Mouse (Mus musculus): ENCODE data around the gene Ipo11. TPM values are rescaled to one million over a fixed set of nuclear protein-coding genes. Genes with fewer than 3 reads are reported as not detected.

Gene Ipo11
- polyA plus RNA-seq (2014; fragmentation: Nextera tagmentation; extraction: Ambion mirVana) = 57.7 and 59.9 TPM in 2 replicates

- peak; percentile 96 for ATAC-seq (replicated peaks; ENCODE audit: low FRiP score, low TSS enrichment, low read depth)
- H3K4me1 ChIP-seq (replicated peaks; ENCODE audit: control insufficient read depth, insufficient read depth, low read length) = peaks cover 6% of the 10 kb centered on the region
- H3K27ac ChIP-seq (ENCODE audit: low read depth) = peak within 1 kb of the TSS; percentile 83
- peak within 1 kb of the TSS; percentile 91 for H3K9ac ChIP-seq (ENCODE audit: low read length)
- WGBS = under 1% methylated on average over 84 of the region's 84 CpGs
- peak within 1 kb of the TSS; percentile 67 for H3K4me2 ChIP-seq (ENCODE audit: low read length)
- H3K9me3 ChIP-seq (ENCODE audit: control insufficient read depth, low read length) = no peaks in the 10 kb centered on the region
- no peaks in the 10 kb centered on the region for H3K27me3 ChIP-seq (replicated peaks; ENCODE audit: control insufficient read depth, insufficient read depth, low read length)
- peak within 1 kb of the TSS; percentile 94 for H3K4me3 ChIP-seq (ENCODE audit: low read depth, low read length)
- H3K36me3 ChIP-seq (ENCODE audit: control insufficient read depth, insufficient read depth, low read length) = no peaks in the 10 kb centered on the region
- DNase-seq (ENCODE audit: low spot score) = peak; percentile 96
Observed at GRCm38 (mm10) chr13:106936256-106937137, at the start of gene Ipo11. TSS of gene Ipo11 (minus strand) at chr13:106936958.

GRCm38 (mm10) chr13:106961496-106961895, 24.7 kb upstream of the Ipo11 start:
- Histone ChIP-seq H3K4me3 (ENCODE audit: low read depth, low read length) (no peak overlapping the region), H3K36me3 (ENCODE audit: control insufficient read depth, insufficient read depth, low read length) (peaks cover 71% of the 10 kb centered on the region)
- no peak for ATAC-seq (replicated peaks; ENCODE audit: low FRiP score, low TSS enrichment, low read depth)

GRCm38 (mm10) chr13:106960557-106960956, 23.8 kb upstream of the Ipo11 start:
- H3K4me2 ChIP-seq (ENCODE audit: low read length) = no peak overlapping the region
- no peaks in the 10 kb centered on the region for H3K27me3 ChIP-seq (replicated peaks; ENCODE audit: control insufficient read depth, insufficient read depth, low read length)
- no peak overlapping the region for H3K27ac ChIP-seq (ENCODE audit: low read depth)
- H3K9me3 ChIP-seq (ENCODE audit: control insufficient read depth, low read length) = no peaks in the 10 kb centered on the region
- no peak overlapping the region for H3K4me3 ChIP-seq (ENCODE audit: low read depth, low read length)
- no peaks in the 10 kb centered on the region for H3K4me1 ChIP-seq (replicated peaks; ENCODE audit: control insufficient read depth, insufficient read depth, low read length)
- DNase-seq (ENCODE audit: low spot score) = no peak
- 95% methylated on average over 3 of the region's 3 CpGs for WGBS
- peaks cover 78% of the 10 kb centered on the region for H3K36me3 ChIP-seq (ENCODE audit: control insufficient read depth, insufficient read depth, low read length)
- ATAC-seq (replicated peaks; ENCODE audit: low FRiP score, low TSS enrichment, low read depth) = no peak
- no peak overlapping the region for H3K9ac ChIP-seq (ENCODE audit: low read length)

More at GRCm38 (mm10) chr13:106961496-106961895, 24.7 kb upstream of the Ipo11 start:
- Histone ChIP-seq H3K9me3 (ENCODE audit: control insufficient read depth, low read length) (no peaks in the 10 kb centered on the region), H3K9ac (ENCODE audit: low read length) (no peak overlapping the region), H3K27me3 (replicated peaks; ENCODE audit: control insufficient read depth, insufficient read depth, low read length) (no peaks in the 10 kb centered on the region), H3K4me1 (replicated peaks; ENCODE audit: control insufficient read depth, insufficient read depth, low read length) (no peaks in the 10 kb centered on the region), H3K27ac (ENCODE audit: low read depth) (no peak overlapping the region), H3K4me2 (ENCODE audit: low read length) (no peak overlapping the region)
- 89% methylated on average over 4 of the region's 4 CpGs for WGBS
- DNase-seq (ENCODE audit: low spot score) = no peak

- Histone ChIP-seq H3K9ac (ENCODE audit: low read length) (no peak overlapping the region), H3K4me3 (ENCODE audit: low read depth, low read length) (no peak overlapping the region), H3K36me3 (ENCODE audit: control insufficient read depth, insufficient read depth, low read length) (peaks cover 83% of the 10 kb centered on the region), H3K9me3 (ENCODE audit: control insufficient read depth, low read length) (no peaks in the 10 kb centered on the region), H3K27ac (ENCODE audit: low read depth) (no peak overlapping the region), H3K27me3 (replicated peaks; ENCODE audit: control insufficient read depth, insufficient read depth, low read length) (no peaks in the 10 kb centered on the region), H3K4me1 (replicated peaks; ENCODE audit: control insufficient read depth, insufficient read depth, low read length) (no peaks in the 10 kb centered on the region), H3K4me2 (ENCODE audit: low read length) (no peak overlapping the region)
- no peak for ATAC-seq (replicated peaks; ENCODE audit: low FRiP score, low TSS enrichment, low read depth)
- WGBS = 87% methylated on average over 3 of the region's 3 CpGs
- no peak for DNase-seq (ENCODE audit: low spot score)
Observed at GRCm38 (mm10) chr13:106958286-106958685, 21.5 kb upstream of the Ipo11 start.

GRCm38 (mm10) chr13:106957554-106957953, 20.8 kb upstream of the Ipo11 start:
- no peak for ATAC-seq (replicated peaks; ENCODE audit: low FRiP score, low TSS enrichment, low read depth)
- no peaks in the 10 kb centered on the region for H3K27me3 ChIP-seq (replicated peaks; ENCODE audit: control insufficient read depth, insufficient read depth, low read length)
- no peak overlapping the region for H3K4me2 ChIP-seq (ENCODE audit: low read length)
- no peak overlapping the region for H3K4me3 ChIP-seq (ENCODE audit: low read depth, low read length)
- 87% methylated on average over 4 of the region's 4 CpGs for whole genome bisulfite sequencing
- no peaks in the 10 kb centered on the region for H3K4me1 ChIP-seq (replicated peaks; ENCODE audit: control insufficient read depth, insufficient read depth, low read length)
- H3K36me3 ChIP-seq (ENCODE audit: control insufficient read depth, insufficient read depth, low read length) = peaks cover 83% of the 10 kb centered on the region
- no peaks in the 10 kb centered on the region for H3K9me3 ChIP-seq (ENCODE audit: control insufficient read depth, low read length)
- H3K9ac ChIP-seq (ENCODE audit: low read length) = no peak overlapping the region
- no peak overlapping the region for H3K27ac ChIP-seq (ENCODE audit: low read depth)
- DNase-seq (ENCODE audit: low spot score) = no peak

- no peak overlapping the region for H3K4me3 ChIP-seq (ENCODE audit: low read depth, low read length)
Observed at GRCm38 (mm10) chr13:106954880-106955279, 18.1 kb upstream of the Ipo11 start.

GRCm38 (mm10) chr13:106947583-106947982, 10.8 kb upstream of the Ipo11 start:
- H3K9me3 ChIP-seq (ENCODE audit: control insufficient read depth, low read length) = no peaks in the 10 kb centered on the region
- DNase-seq (ENCODE audit: low spot score) (no peak), ATAC-seq (replicated peaks; ENCODE audit: low FRiP score, low TSS enrichment, low read depth) (no peak)
- peak overlapping the region; percentile 90 for H3K9ac ChIP-seq (ENCODE audit: low read length)
- WGBS = 5% methylated on average over 6 of the region's 6 CpGs
- peak overlapping the region; percentile 89; the same call in 1 of the 2 replicates for H3K27ac ChIP-seq (ENCODE audit: low read depth)
- H3K4me1 ChIP-seq (replicated peaks; ENCODE audit: control insufficient read depth, insufficient read depth, low read length) = peaks cover 10% of the 10 kb centered on the region
- H3K4me2 ChIP-seq (ENCODE audit: low read length) = peak overlapping the region; percentile 81
- H3K36me3 ChIP-seq (ENCODE audit: control insufficient read depth, insufficient read depth, low read length) = peaks cover 38% of the 10 kb centered on the region
- no peaks in the 10 kb centered on the region for H3K27me3 ChIP-seq (replicated peaks; ENCODE audit: control insufficient read depth, insufficient read depth, low read length)
- H3K4me3 ChIP-seq (ENCODE audit: low read depth, low read length) = peak overlapping the region; percentile 93

More at GRCm38 (mm10) chr13:106954880-106955279, 18.1 kb upstream of the Ipo11 start:
- H3K36me3 ChIP-seq (ENCODE audit: control insufficient read depth, insufficient read depth, low read length) = peaks cover 84% of the 10 kb centered on the region
- no peaks in the 10 kb centered on the region for H3K27me3 ChIP-seq (replicated peaks; ENCODE audit: control insufficient read depth, insufficient read depth, low read length)
- no peaks in the 10 kb centered on the region for H3K9me3 ChIP-seq (ENCODE audit: control insufficient read depth, low read length)
- DNase-seq (ENCODE audit: low spot score) (no peak), ATAC-seq (replicated peaks; ENCODE audit: low FRiP score, low TSS enrichment, low read depth) (no peak)
- no peak overlapping the region for H3K27ac ChIP-seq (ENCODE audit: low read depth)
- H3K9ac ChIP-seq (ENCODE audit: low read length) = no peak overlapping the region
- H3K4me1 ChIP-seq (replicated peaks; ENCODE audit: control insufficient read depth, insufficient read depth, low read length) = no peaks in the 10 kb centered on the region
- no peak overlapping the region for H3K4me2 ChIP-seq (ENCODE audit: low read length)
- WGBS = 86% methylated on average over 3 of the region's 3 CpGs

- no peaks in the 10 kb centered on the region for H3K9me3 ChIP-seq (ENCODE audit: control insufficient read depth, low read length)
- peak within 1 kb of the TSS; percentile 93 for H3K4me3 ChIP-seq (ENCODE audit: low read depth, low read length)
- peak within 1 kb of the TSS; percentile 89 for H3K27ac ChIP-seq (ENCODE audit: low read depth)
- peaks cover 10% of the 10 kb centered on the region for H3K4me1 ChIP-seq (replicated peaks; ENCODE audit: control insufficient read depth, insufficient read depth, low read length)
- ATAC-seq (replicated peaks; ENCODE audit: low FRiP score, low TSS enrichment, low read depth) (peak; percentile 98), DNase-seq (ENCODE audit: low spot score) (peak; percentile 93)
- WGBS = under 1% methylated on average over 68 of the region's 68 CpGs
- peak within 1 kb of the TSS; percentile 81 for H3K4me2 ChIP-seq (ENCODE audit: low read length)
- peak within 1 kb of the TSS; percentile 90 for H3K9ac ChIP-seq (ENCODE audit: low read length)
- peaks cover 31% of the 10 kb centered on the region for H3K36me3 ChIP-seq (ENCODE audit: control insufficient read depth, insufficient read depth, low read length)
- no peaks in the 10 kb centered on the region for H3K27me3 ChIP-seq (replicated peaks; ENCODE audit: control insufficient read depth, insufficient read depth, low read length)
Observed at GRCm38 (mm10) chr13:106946594-106947540, 10.1 kb upstream of the Ipo11 start, which contains the start of gene Dimt1. TSS of gene Dimt1 (plus strand) at chr13:106947127.
